In genomic region chr14:55589771-55590448, GRCm38 (mm10) we compare ENCODE assay signal across 8 mouse cellular contexts. TPM values are rescaled to one million over a fixed set of nuclear protein-coding genes. Genes with fewer than 3 reads are reported as not detected.
DNase-seq lines count a peak whose midpoint lies in the region; ATAC-seq and TF ChIP-seq lines count a peak whose summit lies in the region.

No protein-coding gene starts in this region.

- peaks cover 24% of the 10 kb centered on the region for H3K79me2 ChIP-seq in MEL (ENCODE audit: control insufficient read depth, insufficient read depth, low read length, poor library complexity)

- no peaks in the 10 kb centered on the region for H3K9me3 ChIP-seq in MEL (replicated peaks; ENCODE audit: insufficient read depth, low read length)
- H3K9me3 ChIP-seq in hindbrain, embryonic 13.5 days: no peaks in the 10 kb centered on the region
- H3K9me3 ChIP-seq in midbrain, embryonic 15.5 days: no peaks in the 10 kb centered on the region

- DNase-seq in kidney, adult 2 months: no peak
- no peak for DNase-seq in kidney, adult 8-10 months
- peak; percentile 35 for DNase-seq in MEL (ENCODE audit: low read depth, low spot score)
- no peak for DNase-seq in cerebellum, postnatal 25 days
- no peak for DNase-seq in cerebellum, adult 9-10 months
- no peak for DNase-seq in spleen, adult 12 weeks (ENCODE audit: low spot score)

- TF ChIP-seq CTCF in kidney, adult 2 months (conservative IDR thresholded peaks at IDR 0.05; ENCODE audit: insufficient read depth, insufficient read length, low read depth, low read length): no peak
- TF ChIP-seq CTCF in MEL (IDR thresholded peaks at IDR 0.05 in 2 of 3, conservative IDR thresholded peaks at IDR 0.05 in 1 of 3; ENCODE audit: control insufficient read depth in 1 of 3, insufficient read depth in 1 of 3, low read depth in 2 of 3, low read length in 3 of 3, poor library complexity in 1 of 3, severe bottlenecking in 1 of 3): no peak

- ATAC-seq in hindbrain, embryonic 13.5 days (ENCODE audit: low FRiP score): no peak
- ATAC-seq in midbrain, embryonic 15.5 days (replicated peaks): no peak

- no peak for TF ChIP-seq EP300 in MEL (IDR thresholded peaks at IDR 0.05; ENCODE audit: low read depth in 1 of 2, low read length in 2 of 2)

- no peaks in the 10 kb centered on the region for H3K27me3 ChIP-seq in kidney, adult 2 months (replicated peaks; ENCODE audit: control insufficient read depth, insufficient read depth, low read length)
- no peaks in the 10 kb centered on the region for H3K27me3 ChIP-seq in MEL (ENCODE audit: control insufficient read depth in 1 of 2, insufficient read depth in 2 of 2, low read length in 2 of 2)
- 0 out of 2 replicates have a peak, but pooled peaks cover 5% of the 10 kb centered on the region for H3K27me3 ChIP-seq in hindbrain, embryonic 13.5 days
- no peaks in the 10 kb centered on the region for H3K27me3 ChIP-seq in midbrain, embryonic 15.5 days (replicated peaks)

- TF ChIP-seq POLR2A in kidney, adult 2 months (IDR thresholded peaks at IDR 0.05; ENCODE audit: low read depth, low read length): no peak
- TF ChIP-seq POLR2A in MEL (IDR thresholded peaks at IDR 0.05; ENCODE audit: control insufficient read depth in 1 of 2, insufficient read depth in 1 of 2, low read depth in 1 of 2, low read length in 2 of 2, poor library complexity in 1 of 2): no peak

- H3K27ac ChIP-seq in kidney, adult 2 months (ENCODE audit: insufficient read depth, low read depth, low read length): peak overlapping the region; percentile 62; the same call in 1 of the 2 replicates
- H3K27ac ChIP-seq in MEL (ENCODE audit: control insufficient read depth, low read depth, low read length): peak overlapping the region; percentile 35; the same call in 1 of the 2 replicates
- peak overlapping the region; percentile 94; the same call in 1 of the 2 replicates for H3K27ac ChIP-seq in hindbrain, embryonic 13.5 days
- peak overlapping the region; percentile 90; the same call in 1 of the 2 replicates for H3K27ac ChIP-seq in midbrain, embryonic 15.5 days

- peaks cover 5% of the 10 kb centered on the region; the same call in 1 of the 2 replicates for H3K4me1 ChIP-seq in kidney, adult 2 months (ENCODE audit: control insufficient read depth, insufficient read depth, low read length)
- peaks cover 3 to 44% of the 10 kb centered on the region in 2 experiments for H3K4me1 ChIP-seq in MEL (ENCODE audit: control insufficient read depth in 1 of 2, insufficient read depth in 2 of 2, low read length in 2 of 2)
- peaks cover 41% of the 10 kb centered on the region for H3K4me1 ChIP-seq in hindbrain, embryonic 13.5 days (replicated peaks)
- peaks cover 33% of the 10 kb centered on the region for H3K4me1 ChIP-seq in midbrain, embryonic 15.5 days

- H3K36me3 ChIP-seq in kidney, adult 2 months (ENCODE audit: control insufficient read depth, insufficient read depth, low read length): peaks cover 2% of the 10 kb centered on the region
- H3K36me3 ChIP-seq in MEL (ENCODE audit: control insufficient read depth in 1 of 2, insufficient read depth in 2 of 2, low read length in 2 of 2): peaks cover 3 to 30% of the 10 kb centered on the region in 2 experiments; a peak in 3 of 4 replicates
- peaks cover 28% of the 10 kb centered on the region for H3K36me3 ChIP-seq in hindbrain, embryonic 13.5 days
- 0 out of 2 replicates have a peak, but pooled peaks cover 3% of the 10 kb centered on the region for H3K36me3 ChIP-seq in midbrain, embryonic 15.5 days (replicated peaks)

- H3K4me3 ChIP-seq in kidney, adult 2 months (ENCODE audit: insufficient read depth, low read depth, low read length): peak overlapping the region; percentile 89
- H3K4me3 ChIP-seq in MEL (ENCODE audit: control insufficient read depth in 1 of 2, insufficient read depth in 1 of 2, low read depth in 2 of 2, low read length in 2 of 2): peak overlapping the region; percentile 80 to 94
- H3K4me3 ChIP-seq in hindbrain, embryonic 13.5 days: peak overlapping the region; percentile 96
- H3K4me3 ChIP-seq in midbrain, embryonic 15.5 days: peak overlapping the region; percentile 85

- 70% methylated on average over 11 of the region's 11 CpGs for WGBS in kidney, adult 2 months
- WGBS in hindbrain, embryonic 13.5 days: 89% methylated on average over 11 of the region's 11 CpGs
- 88% methylated on average over 11 of the region's 11 CpGs for WGBS in midbrain, embryonic 15.5 days

- peak overlapping the region; percentile 65 for H3K9ac ChIP-seq in MEL (ENCODE audit: control insufficient read depth, low read depth, low read length, poor library complexity, severe bottlenecking)
- peak overlapping the region; percentile 94 for H3K9ac ChIP-seq in hindbrain, embryonic 13.5 days
- peak overlapping the region; percentile 91 for H3K9ac ChIP-seq in midbrain, embryonic 15.5 days

- TF ChIP-seq RAD21 in MEL (IDR thresholded peaks at IDR 0.05; ENCODE audit: low read depth, low read length): no peak

- H3K4me2 ChIP-seq in hindbrain, embryonic 13.5 days: peak overlapping the region; percentile 87
- peak overlapping the region; percentile 96 for H3K4me2 ChIP-seq in midbrain, embryonic 15.5 days

TF ChIP-seq in MEL, 35 proteins besides CTCF, POLR2A, EP300 and RAD21:
- no peak for TF ChIP-seq TCF12 (IDR thresholded peaks at IDR 0.05; ENCODE audit: low read depth, low read length)
- 0 out of 2 replicates have a peak, but pooled peaks have one; percentile 8 for TF ChIP-seq RCOR1 (IDR thresholded peaks at IDR 0.05; ENCODE audit: low read depth, low read length)

RNA-seq across cellular contexts. Expression of gene Psme2, which starts 1.0 kb away (rescaled TPM):
- polyA plus RNA-seq in kidney, adult 2 months (2012; rRNA removed): 53.1 and 60.2 TPM in 2 replicates
- 98.1 and 143 TPM in 2 replicates for total RNA-seq in MEL (2012; rRNA removed)
- 100 to 1,000 TPM in 1 of 2 experiments, not detected in 1; 231 TPM for polyA plus RNA-seq in MEL (2012; ENCODE audit: insufficient read depth in 1 of 2, insufficient read length in 2 of 2, low read depth in 1 of 2, low replicate concordance in 2 of 2, missing spikeins in 1 of 2)
- polyA plus RNA-seq in hindbrain, embryonic 13.5 days (2015; fragmentation: Nextera tagmentation; extraction: Ambion mirVana): 198 and 215 TPM in 2 replicates
- polyA plus RNA-seq in midbrain, embryonic 15.5 days (2015; fragmentation: Nextera tagmentation; extraction: Ambion mirVana): 150 and 184 TPM in 2 replicates

RNA-seq across cellular contexts. Expression of gene Rnf31, which starts 1.6 kb away (rescaled TPM):
- 27.0 and 27.6 TPM in 2 replicates for polyA plus RNA-seq in kidney, adult 2 months (2012; rRNA removed)
- total RNA-seq in MEL (2012; rRNA removed): 10.7 and 12.9 TPM in 2 replicates
- polyA plus RNA-seq in MEL (2012; ENCODE audit: insufficient read depth in 1 of 2, insufficient read length in 2 of 2, low read depth in 1 of 2, low replicate concordance in 2 of 2, missing spikeins in 1 of 2): 10 to 100 TPM in 1 of 2 experiments, not detected in 1; 24.5 TPM
- 18.8 and 20.8 TPM in 2 replicates for polyA plus RNA-seq in hindbrain, embryonic 13.5 days (2015; fragmentation: Nextera tagmentation; extraction: Ambion mirVana)
- polyA plus RNA-seq in midbrain, embryonic 15.5 days (2015; fragmentation: Nextera tagmentation; extraction: Ambion mirVana): 23.0 and 24.2 TPM in 2 replicates

RNA-seq across cellular contexts. Expression of gene Emc9, which starts 4.8 kb away (rescaled TPM):
- 21.9 and 24.9 TPM in 2 replicates for polyA plus RNA-seq in kidney, adult 2 months (2012; rRNA removed)
- 55.4 and 59.4 TPM in 2 replicates for total RNA-seq in MEL (2012; rRNA removed)
- polyA plus RNA-seq in MEL (2012; ENCODE audit: insufficient read depth in 1 of 2, insufficient read length in 2 of 2, low read depth in 1 of 2, low replicate concordance in 2 of 2, missing spikeins in 1 of 2): 10 to 100 TPM in 1 of 2 experiments, not detected in 1; 38.7 TPM
- polyA plus RNA-seq in hindbrain, embryonic 13.5 days (2015; fragmentation: Nextera tagmentation; extraction: Ambion mirVana): 15.7 and 20.4 TPM in 2 replicates
- polyA plus RNA-seq in midbrain, embryonic 15.5 days (2015; fragmentation: Nextera tagmentation; extraction: Ambion mirVana): 29.3 and 32.9 TPM in 2 replicates

RNA-seq across cellular contexts. Expression of gene Psme1, which starts 12.0 kb away (rescaled TPM):
- polyA plus RNA-seq in kidney, adult 2 months (2012; rRNA removed): 60.5 and 77.5 TPM in 2 replicates
- total RNA-seq in MEL (2012; rRNA removed): 73.8 and 85.9 TPM in 2 replicates
- 100 to 1,000 TPM in 1 of 2 experiments, not detected in 1; 205 TPM for polyA plus RNA-seq in MEL (2012; ENCODE audit: insufficient read depth in 1 of 2, insufficient read length in 2 of 2, low read depth in 1 of 2, low replicate concordance in 2 of 2, missing spikeins in 1 of 2)
- 188 TPM in 2 replicates for polyA plus RNA-seq in hindbrain, embryonic 13.5 days (2015; fragmentation: Nextera tagmentation; extraction: Ambion mirVana)
- polyA plus RNA-seq in midbrain, embryonic 15.5 days (2015; fragmentation: Nextera tagmentation; extraction: Ambion mirVana): 215 and 217 TPM in 2 replicates

RNA-seq across cellular contexts. Expression of gene Irf9, which starts 13.5 kb away (rescaled TPM):
- 36.9 and 39.9 TPM in 2 replicates for polyA plus RNA-seq in kidney, adult 2 months (2012; rRNA removed)
- 5.0 and 8.5 TPM in 2 replicates for total RNA-seq in MEL (2012; rRNA removed)
- 10 to 100 TPM in 1 of 2 experiments, not detected in 1; 14.8 TPM for polyA plus RNA-seq in MEL (2012; ENCODE audit: insufficient read depth in 1 of 2, insufficient read length in 2 of 2, low read depth in 1 of 2, low replicate concordance in 2 of 2, missing spikeins in 1 of 2)
- 9.0 and 10.0 TPM in 2 replicates for polyA plus RNA-seq in hindbrain, embryonic 13.5 days (2015; fragmentation: Nextera tagmentation; extraction: Ambion mirVana)
- 10.0 and 13.5 TPM in 2 replicates for polyA plus RNA-seq in midbrain, embryonic 15.5 days (2015; fragmentation: Nextera tagmentation; extraction: Ambion mirVana)

Comparison
In these comparisons a context has a peak if more than half of its experiments do, and no peak if none do; other contexts are left out.
1. H3K27ac ChIP-seq: peak in every context shown above with its lines; median percentile 94 in hindbrain, embryonic 13.5 days; 90 in midbrain, embryonic 15.5 days; 62 in kidney, adult 2 months; 35 in MEL.